In genomic region chr9:117192565-117193540, GRCm38 (mm10) we compare ENCODE assay signal across 9 mouse cellular contexts.
A peak's percentile ranks its signal among the peaks of the same experiment; 100 is the strongest.
DNase-seq lines count a peak whose midpoint lies in the region; ATAC-seq lines count a peak whose summit lies in the region.
"Had no signal": no experiment of that assay in that cellular context is flagged by ENCODE, and none has a peak within 500 bp of the region (broad histone marks: within the 10 kb centered on the region; RNA-seq: fewer than 3 reads in every experiment).

No protein-coding gene starts in this region.

- peaks cover 11% of the 10 kb centered on the region; the same call in 1 of the 2 replicates for H3K4me1 ChIP-seq in forebrain, embryonic 13.5 days
- H3K4me1 ChIP-seq in forebrain, embryonic 12.5 days: 0 out of 2 replicates have a peak, but pooled peaks cover 2% of the 10 kb centered on the region
- peaks cover 14 to 23% of the 10 kb centered on the region in 2 experiments for H3K4me1 ChIP-seq in heart, embryonic 14.5 days (ENCODE audit: control insufficient read depth in 2 of 2, insufficient read depth in 2 of 2, low read length in 2 of 2)
- H3K4me1 ChIP-seq in kidney, embryonic 16.5 days (ENCODE audit: insufficient read depth, low read length): peaks cover 16% of the 10 kb centered on the region

- H3K27ac ChIP-seq in forebrain, embryonic 13.5 days: no peak overlapping the region
- no peak overlapping the region for H3K27ac ChIP-seq in forebrain, embryonic 12.5 days
- H3K27ac ChIP-seq in heart, embryonic 14.5 days (replicated peaks in 1 of 2; ENCODE audit: control insufficient read depth in 1 of 2, insufficient read depth in 1 of 2, low read depth in 2 of 2, low read length in 2 of 2): peak overlapping the region; percentile 83 to 88
- peak overlapping the region; percentile 56 for H3K27ac ChIP-seq in kidney, embryonic 16.5 days (ENCODE audit: low read length)

- no peaks in the 10 kb centered on the region for H3K27me3 ChIP-seq in forebrain, embryonic 13.5 days
- H3K27me3 ChIP-seq in forebrain, embryonic 12.5 days: no peaks in the 10 kb centered on the region
- no peaks in the 10 kb centered on the region for H3K27me3 ChIP-seq in heart, embryonic 14.5 days (ENCODE audit: control insufficient read depth, insufficient read depth, low read length)
- H3K27me3 ChIP-seq in kidney, embryonic 16.5 days (ENCODE audit: insufficient read depth, low read length): no peaks in the 10 kb centered on the region

- WGBS in forebrain, embryonic 13.5 days: 70% methylated on average over 14 of the region's 14 CpGs
- 85% methylated on average over 14 of the region's 14 CpGs for WGBS in forebrain, embryonic 12.5 days
- WGBS in heart, embryonic 14.5 days: 32% methylated on average over 14 of the region's 14 CpGs
- 35% methylated on average over 14 of the region's 14 CpGs for WGBS in kidney, embryonic 16.5 days

- H3K4me2 ChIP-seq in forebrain, embryonic 13.5 days: no peak overlapping the region
- no peak overlapping the region for H3K4me2 ChIP-seq in forebrain, embryonic 12.5 days
- H3K4me2 ChIP-seq in heart, embryonic 14.5 days (ENCODE audit: low read length): peak overlapping the region; percentile 53
- H3K4me2 ChIP-seq in kidney, embryonic 16.5 days (replicated peaks; ENCODE audit: low read depth, low read length): no peak overlapping the region; the same call in 1 of the 2 replicates

- H3K9me3 ChIP-seq in forebrain, embryonic 13.5 days (replicated peaks): no peaks in the 10 kb centered on the region; the same call in 1 of the 2 replicates
- H3K9me3 ChIP-seq in forebrain, embryonic 12.5 days: no peaks in the 10 kb centered on the region
- no peaks in the 10 kb centered on the region for H3K9me3 ChIP-seq in heart, embryonic 14.5 days (ENCODE audit: control insufficient read depth, low read length)
- no peaks in the 10 kb centered on the region for H3K9me3 ChIP-seq in kidney, embryonic 16.5 days (ENCODE audit: low read length)

- no peak overlapping the region for H3K4me3 ChIP-seq in forebrain, embryonic 13.5 days
- H3K4me3 ChIP-seq in forebrain, embryonic 12.5 days (replicated peaks): no peak overlapping the region
- no peak overlapping the region for H3K4me3 ChIP-seq in heart, embryonic 14.5 days (ENCODE audit: control insufficient read depth in 1 of 2, insufficient read depth in 1 of 2, low read depth in 1 of 2, low read length in 2 of 2)
- H3K4me3 ChIP-seq in kidney, embryonic 16.5 days (ENCODE audit: low read length): no peak overlapping the region
- H3K4me3 ChIP-seq: myocyte had no signal

- H3K36me3 ChIP-seq in forebrain, embryonic 13.5 days (ENCODE audit: poor library complexity, severe bottlenecking): no peaks in the 10 kb centered on the region
- no peaks in the 10 kb centered on the region for H3K36me3 ChIP-seq in forebrain, embryonic 12.5 days (replicated peaks)
- H3K36me3 ChIP-seq in heart, embryonic 14.5 days (ENCODE audit: control insufficient read depth, insufficient read depth, low read length): 0 out of 2 replicates have a peak, but pooled peaks cover 4% of the 10 kb centered on the region
- H3K36me3 ChIP-seq in kidney, embryonic 16.5 days (ENCODE audit: insufficient read depth, low read length): peaks cover 4% of the 10 kb centered on the region

- DNase-seq in fibroblast of lung, adult 2 months (ENCODE audit: low read depth): peak; percentile 50
- DNase-seq in lung, postnatal 10 days: peak; percentile 84
- peak; percentile 74 for DNase-seq in urinary bladder, postnatal 14 days (ENCODE audit: low spot score)
- no peak for DNase-seq in thymus, postnatal 0 days (ENCODE audit: low spot score)

- no peak overlapping the region for H3K9ac ChIP-seq in forebrain, embryonic 13.5 days
- no peak overlapping the region for H3K9ac ChIP-seq in forebrain, embryonic 12.5 days
- no peak overlapping the region for H3K9ac ChIP-seq in heart, embryonic 14.5 days (ENCODE audit: low read length)
- no peak overlapping the region for H3K9ac ChIP-seq in kidney, embryonic 16.5 days (replicated peaks; ENCODE audit: low read length)

- ATAC-seq in forebrain, embryonic 13.5 days: peak; percentile 81
- no peak; the same call in 1 of the 2 replicates for ATAC-seq in forebrain, embryonic 12.5 days (ENCODE audit: low FRiP score)
- ATAC-seq in heart, embryonic 14.5 days (ENCODE audit: insufficient number of reproducible peaks, insufficient read depth, low FRiP score, low read depth): peak; percentile 87
- ATAC-seq in kidney, embryonic 16.5 days (ENCODE audit: low FRiP score, low TSS enrichment): peak; percentile 80

Comparison
In these comparisons a context has a peak if more than half of its experiments do, and no peak if none do; other contexts are left out.
1. H3K27ac ChIP-seq: peak in heart, embryonic 14.5 days (2 of 2) and kidney, embryonic 16.5 days (single experiment); none in forebrain, embryonic 13.5 days (single experiment) and forebrain, embryonic 12.5 days (single experiment).